Mouse (Mus musculus): ENCODE measurements at regions not wholly inside any gene's neighbourhood (a gene's known extent, or its start where the extent isn't known, plus 50 kb on each side); places are given as distances from the start of the nearest gene placed in this dataset.

DNA sequence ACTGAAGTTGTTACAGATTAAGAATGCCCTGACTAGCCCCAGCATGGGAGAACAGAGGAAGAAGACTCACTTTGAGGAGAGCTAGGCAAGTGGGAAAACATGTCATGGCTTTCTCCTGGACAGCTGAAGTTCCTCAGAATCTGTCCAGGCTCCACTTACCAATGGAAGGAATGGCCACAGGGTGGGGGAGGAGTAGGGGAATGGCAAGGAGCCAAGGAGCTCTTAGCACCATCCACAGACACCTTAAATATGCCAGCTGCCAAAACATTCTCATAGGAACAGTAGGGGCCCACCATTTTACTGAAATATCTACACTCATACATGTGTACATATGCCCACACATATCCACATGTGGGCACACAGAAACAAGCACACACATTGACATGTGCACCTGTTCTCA lies 134.9 kb upstream of the Nrp1 start:
- no peak for DNase-seq (ENCODE audit: low spot score in 2 of 2)

DNA sequence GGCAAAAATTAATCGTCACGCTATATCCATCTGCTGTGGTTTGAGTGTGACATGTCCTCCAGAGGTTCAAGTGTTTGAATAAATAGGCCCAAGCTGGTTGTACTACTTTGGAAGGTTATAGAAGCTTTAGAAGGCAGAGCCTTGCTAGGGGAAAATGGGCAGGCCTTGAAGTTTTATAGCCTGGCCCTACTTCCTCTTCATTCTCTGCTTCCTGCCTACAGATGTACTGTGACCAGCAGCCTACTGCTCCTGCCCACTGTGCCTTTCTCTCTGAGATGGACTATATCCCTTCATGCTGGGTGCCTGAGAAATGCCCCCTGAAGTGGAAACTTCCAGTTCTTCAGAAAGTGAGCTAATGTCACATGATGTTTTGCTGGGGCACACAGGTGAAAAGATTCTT lies 133.3 kb upstream of the Nrp1 start:
- DNase-seq (ENCODE audit: low spot score in 2 of 2): no peak

DNA sequence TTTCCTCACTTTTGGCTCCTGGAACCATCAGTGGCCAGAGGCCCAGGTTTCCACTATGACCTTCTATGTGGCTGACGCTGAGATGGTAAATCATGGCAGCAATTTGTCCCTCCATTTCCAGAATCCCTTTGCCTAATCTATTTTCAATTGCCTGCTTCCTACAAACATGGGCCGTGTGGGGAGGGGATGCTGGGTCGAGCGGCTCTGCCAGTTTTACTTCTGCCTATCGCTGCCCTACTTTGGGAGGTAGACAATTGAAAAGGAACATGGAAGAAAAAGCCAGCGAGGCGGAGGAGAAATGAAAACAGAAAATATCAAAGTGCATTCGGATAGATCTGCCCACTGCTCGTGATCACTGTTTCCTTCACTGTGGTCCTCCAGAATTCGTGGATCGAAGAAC lies 123.3 kb upstream of the Nrp1 start:
- no peak for DNase-seq (ENCODE audit: low spot score in 2 of 2)

DNA sequence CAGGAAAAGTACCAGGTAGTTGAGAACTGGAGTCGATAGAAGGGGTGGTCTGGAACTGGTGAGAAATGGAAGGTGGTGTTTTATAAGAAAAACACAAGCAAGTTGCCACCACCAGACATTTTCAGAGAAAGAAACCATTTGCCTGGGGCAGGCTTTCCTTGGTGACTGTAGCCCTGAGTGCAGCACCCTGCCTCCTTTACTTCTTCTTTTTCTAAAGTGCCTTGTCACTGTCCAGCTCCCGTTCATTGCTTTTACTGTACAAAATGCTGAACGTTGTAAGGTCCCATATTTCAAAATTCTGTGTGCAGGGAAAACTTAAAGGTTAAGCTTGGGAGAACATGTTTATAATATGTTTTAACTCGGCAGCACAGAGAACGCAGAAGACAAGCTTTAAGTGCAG lies 122.9 kb upstream of the Nrp1 start:
- DNase-seq (ENCODE audit: low spot score in 2 of 2): no peak

DNA sequence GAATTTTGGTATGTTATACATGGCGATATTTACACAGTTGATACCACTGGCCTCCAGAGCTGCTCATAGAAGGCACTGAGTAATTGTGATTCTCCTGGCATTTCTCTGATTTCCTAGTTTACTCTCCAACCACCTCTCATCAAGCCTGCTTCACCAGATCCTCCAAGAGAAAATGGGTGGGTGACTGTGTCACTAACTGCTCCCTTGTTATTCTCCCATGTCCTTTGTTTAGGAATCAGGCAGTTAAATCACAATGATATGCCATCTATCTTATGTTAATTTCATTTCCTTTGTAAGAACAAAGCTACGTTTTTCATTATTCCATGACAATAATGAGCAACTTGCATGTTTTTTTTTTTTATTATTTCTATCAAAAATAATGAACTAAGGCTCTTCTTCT lies 122.3 kb upstream of the Nrp1 start:
- DNase-seq (ENCODE audit: low spot score in 2 of 2): no peak

DNA sequence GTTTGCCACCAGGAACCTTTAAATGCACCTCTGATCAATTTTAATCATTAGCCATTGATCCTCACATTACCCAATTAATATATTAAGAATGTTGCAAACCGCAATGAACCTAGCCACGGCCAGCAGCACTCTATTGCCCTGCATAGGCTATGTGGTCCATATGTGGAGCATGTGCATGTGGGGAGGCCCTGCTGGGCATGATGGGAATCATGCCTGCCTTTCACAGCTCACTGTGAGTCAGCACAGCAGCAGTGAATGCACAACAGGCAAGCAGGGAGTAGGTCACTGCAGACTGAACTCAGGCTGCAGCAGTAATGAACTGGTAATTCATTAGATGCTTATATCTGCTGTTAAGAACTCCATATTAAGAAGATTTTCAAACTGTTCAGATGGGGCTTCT lies 119.5 kb upstream of the Nrp1 start:
- no peak for DNase-seq (ENCODE audit: low spot score in 2 of 2)

DNA sequence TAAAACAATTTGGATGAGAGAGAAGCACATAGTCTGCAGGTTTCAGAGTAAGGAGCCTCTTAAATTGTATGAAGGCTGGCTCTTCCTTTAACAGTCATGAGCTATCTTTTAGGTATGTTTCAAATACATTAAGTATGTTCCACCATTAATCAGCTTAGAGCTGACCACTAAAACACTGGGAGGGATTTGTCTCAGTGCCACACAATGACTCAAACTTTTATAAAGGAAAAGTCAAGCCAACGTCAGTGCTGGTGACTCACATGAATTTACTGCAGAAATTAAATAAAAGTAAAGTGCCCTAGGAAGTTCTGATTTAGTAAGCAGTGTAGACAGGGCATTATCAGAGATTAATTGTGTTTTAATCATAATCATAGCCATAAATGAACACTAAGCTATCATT lies 118.6 kb upstream of the Nrp1 start:
- DNase-seq (ENCODE audit: low spot score in 2 of 2): no peak

DNA sequence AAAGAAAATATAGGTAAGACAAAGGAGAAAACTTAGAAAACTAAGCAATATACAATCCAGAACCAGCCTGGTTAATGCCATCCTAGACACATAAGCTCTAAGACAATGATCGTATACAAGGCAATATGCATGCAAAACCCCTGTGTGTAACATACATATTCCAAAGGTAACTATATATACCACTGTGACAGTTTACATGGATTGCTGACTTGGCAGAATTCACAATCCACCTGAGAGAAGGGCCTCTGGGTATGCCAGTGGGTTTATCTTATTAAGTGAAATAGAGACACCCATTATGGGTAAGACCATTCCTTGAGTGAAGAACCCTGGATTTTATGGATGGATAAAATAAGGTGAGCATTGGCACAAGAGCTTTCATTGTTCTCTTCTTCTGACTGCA lies 117.2 kb upstream of the Nrp1 start:
- DNase-seq (ENCODE audit: low spot score in 2 of 2): no peak

DNA sequence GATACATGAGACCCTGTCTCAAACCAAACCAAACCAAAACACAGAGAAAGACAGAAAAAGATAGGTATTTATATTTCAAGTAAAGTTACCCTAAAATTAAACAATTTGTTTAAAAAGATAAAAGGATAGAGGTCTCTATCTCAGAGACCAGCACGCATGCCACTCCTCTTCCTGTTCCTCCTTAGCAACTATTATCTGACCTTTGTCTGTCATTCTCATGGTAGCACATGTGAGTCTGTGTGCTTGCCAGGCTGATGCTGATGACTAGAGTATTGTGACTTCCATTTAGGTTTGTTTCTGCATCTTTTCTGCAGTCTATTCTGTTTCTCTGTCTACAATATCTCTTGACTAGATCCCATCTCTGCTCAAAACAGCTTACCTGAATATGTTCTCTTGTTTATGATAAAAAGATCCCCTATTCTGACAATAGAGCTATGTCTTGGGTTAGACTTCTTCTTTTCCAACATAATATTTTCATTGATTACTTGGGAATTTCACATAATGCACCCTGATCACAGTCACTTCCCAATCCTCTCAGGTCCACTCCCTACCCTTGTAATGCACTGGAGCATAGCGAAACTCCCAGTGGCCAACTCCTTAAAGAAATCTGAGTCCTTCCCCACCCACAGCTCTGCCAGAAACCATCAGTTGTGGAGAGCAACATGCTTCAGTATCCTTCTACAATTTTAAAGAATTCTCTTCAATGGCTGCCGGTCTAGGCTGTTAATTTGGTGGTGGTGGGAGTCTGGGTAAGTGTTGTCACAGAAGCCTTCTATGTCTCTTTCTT lies 115.7 kb upstream of the Nrp1 start:
- no peak for DNase-seq (ENCODE audit: low spot score in 2 of 2)

DNA sequence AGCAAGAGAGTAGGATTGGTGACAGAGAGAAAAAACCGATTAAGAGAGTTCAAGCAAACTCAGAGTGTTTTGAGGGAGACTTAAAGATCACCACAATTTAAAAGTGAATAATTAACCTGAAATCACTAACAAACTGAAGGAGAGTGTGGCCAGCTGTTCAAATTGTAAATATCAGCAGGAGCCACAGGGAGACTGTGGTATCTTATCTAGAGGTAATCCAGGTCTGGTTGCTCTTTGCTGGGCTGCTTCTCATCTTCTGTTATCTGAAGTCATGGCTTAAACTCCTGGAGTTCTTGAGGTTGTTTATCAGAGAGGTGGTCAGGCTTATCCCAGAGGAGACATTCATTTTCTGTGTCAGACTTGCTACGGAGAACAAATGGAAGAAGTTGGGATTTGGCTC lies 106.7 kb upstream of the Nrp1 start:
- no peak for DNase-seq (ENCODE audit: low spot score in 2 of 2)

DNA sequence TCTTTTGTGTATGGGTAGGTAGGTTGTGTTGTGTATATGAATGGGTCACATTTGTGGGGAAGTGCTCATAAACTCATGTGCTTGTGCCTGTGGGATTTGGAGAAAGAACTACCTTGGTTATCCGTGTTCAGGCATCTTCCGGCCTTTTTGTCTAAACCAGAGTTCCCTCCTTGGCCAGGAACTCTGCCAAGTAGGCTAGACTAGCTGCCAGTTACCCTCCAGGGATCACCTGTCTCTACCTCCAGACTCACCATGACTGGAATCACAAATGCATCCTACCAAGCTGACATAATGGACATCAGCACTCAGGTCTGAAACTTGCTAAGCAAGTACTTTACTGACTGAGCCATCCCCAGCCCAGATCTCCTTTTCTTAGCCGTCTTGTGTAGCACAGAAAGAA lies 97.6 kb upstream of the Nrp1 start:
- no peak for DNase-seq (ENCODE audit: low spot score in 2 of 2)

DNA sequence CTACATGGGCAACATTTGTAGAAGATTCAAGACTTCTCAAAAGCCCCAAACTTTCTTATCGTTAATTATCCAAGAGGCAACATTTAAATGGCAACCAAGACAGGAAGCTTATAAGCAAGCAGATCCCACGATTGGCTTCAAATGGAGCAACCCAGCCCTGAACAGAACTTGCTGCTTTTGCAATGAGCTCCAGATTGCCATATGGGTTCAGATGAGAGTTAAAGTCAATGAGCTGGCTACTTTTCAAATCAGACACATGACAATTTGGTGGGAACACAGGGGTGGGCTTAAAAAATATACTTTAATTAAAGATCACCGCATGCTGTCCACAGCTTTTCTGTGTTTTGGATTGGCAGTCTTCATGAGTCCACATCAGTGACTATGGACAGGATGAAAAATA lies 97.0 kb upstream of the Nrp1 start:
- no peak for DNase-seq (ENCODE audit: low spot score in 2 of 2)

DNA sequence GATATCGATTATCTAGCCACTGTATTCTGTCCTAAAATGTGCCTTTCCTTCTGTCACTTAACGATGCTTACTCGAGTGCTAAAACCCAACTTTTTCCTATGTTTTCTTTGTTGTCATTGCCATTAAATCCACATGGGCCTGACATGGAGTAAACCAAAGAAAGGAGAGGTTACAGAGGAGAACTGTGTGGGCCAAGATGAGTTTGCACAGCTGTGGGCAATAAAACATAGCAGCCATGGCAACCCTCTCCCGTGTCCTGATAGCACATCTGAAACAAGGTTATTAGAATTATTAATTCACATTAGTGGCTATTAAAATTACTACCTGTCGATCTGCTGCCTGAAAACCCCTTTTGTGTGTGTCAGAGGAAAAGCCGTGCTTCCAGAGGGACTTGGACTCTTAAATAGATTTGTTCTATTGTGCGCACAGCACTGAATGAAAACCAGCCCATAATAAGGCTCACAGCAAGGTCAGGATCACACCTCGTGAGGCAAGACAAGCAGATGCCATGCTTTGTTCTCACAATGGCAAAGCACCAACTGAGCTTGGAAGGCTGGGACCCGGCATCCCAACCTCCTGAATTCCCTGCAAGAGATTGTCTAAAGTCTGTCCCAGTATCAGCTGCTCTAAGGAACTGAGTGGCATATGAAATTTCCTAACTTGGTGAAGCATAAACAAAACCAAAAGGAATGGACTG lies 95.0 kb upstream of the Nrp1 start:
- no peak for DNase-seq (ENCODE audit: low spot score in 2 of 2)

DNA sequence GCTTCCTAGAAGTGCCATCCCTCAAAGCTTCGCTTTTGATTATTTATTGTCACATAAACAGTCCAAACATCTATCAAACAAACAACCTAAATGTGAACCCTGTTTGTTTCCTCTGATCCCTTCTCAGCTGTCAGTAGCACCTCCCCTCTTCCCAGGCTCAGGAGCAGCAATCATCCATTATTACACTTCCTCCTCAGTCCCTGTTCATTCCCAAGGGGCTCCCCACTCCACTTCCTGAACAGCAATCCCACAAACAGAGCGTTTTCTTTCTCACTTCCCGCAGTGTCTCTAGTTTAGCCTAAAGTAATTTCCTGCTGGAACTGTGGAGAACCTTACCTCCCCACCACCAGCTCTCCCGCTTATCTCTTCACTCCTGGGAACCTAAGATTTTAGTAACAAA lies 91.1 kb upstream of the Nrp1 start:
- no peak for DNase-seq (ENCODE audit: low spot score in 2 of 2)

DNA sequence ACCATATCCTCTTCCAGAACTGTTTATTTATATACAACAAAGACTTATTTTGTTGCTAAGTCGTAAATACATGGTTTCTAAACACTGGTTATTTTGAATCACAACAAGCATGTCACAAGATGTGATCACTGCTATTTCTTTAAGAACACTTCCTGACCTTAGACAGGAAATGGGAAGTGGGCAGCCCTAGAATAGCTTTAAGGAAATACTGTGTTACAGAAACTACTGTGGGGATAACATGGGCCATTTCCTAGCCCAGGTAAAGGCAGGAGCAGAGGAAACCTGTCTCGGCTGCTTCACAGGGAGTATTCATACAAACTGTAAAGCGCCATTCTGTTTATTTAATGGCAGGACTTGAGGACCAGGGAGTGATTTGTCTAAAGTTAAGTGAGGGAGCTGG lies 90.4 kb upstream of the Nrp1 start:
- DNase-seq (ENCODE audit: low spot score in 2 of 2): no peak

DNA sequence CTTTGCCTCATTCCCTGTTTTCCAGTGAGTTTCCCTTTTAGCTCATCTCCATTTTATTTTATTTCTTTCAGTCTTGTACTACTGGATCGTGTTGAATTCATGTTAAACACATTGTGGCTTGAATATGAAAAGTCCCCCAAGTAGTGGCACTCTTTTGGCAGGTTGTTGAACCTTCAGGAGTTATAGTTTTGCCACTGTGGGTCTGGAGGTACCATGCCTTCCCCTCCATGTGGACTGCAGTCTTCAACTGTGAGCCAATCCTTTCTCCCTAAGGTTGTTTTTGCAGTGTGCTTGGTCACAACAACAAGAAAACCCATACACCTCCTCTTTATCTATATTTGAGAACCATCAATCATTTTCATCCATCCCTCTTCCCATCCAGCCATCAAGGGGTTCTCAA lies 88.9 kb upstream of the Nrp1 start:
- no peak for DNase-seq (ENCODE audit: low spot score in 2 of 2)

DNA sequence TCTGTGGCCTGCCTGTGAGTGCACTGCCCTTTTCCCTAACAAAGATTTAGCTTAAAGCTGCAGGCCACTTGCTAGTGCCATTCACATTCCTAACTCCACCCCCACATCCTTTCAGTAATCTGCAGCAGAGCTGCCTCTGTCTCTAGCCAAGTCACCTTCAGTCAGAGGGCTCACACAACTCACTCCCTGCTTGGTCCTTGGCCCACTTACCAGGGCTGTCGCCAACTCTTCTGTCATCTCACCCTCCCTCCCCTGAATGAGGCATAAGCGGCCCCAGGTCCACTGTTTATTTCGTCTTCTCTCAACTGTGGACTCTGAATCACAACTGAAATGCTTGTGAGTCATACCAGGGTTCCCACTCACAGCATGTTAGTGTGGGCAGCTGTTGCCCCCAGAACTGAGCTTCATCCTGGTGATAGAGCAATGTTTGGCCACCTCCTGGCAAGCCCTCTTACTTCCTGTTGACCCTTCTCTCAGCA lies 85.5 kb upstream of the Nrp1 start:
- peak; percentile 43 to 51 for DNase-seq (ENCODE audit: low spot score in 2 of 2)

DNA sequence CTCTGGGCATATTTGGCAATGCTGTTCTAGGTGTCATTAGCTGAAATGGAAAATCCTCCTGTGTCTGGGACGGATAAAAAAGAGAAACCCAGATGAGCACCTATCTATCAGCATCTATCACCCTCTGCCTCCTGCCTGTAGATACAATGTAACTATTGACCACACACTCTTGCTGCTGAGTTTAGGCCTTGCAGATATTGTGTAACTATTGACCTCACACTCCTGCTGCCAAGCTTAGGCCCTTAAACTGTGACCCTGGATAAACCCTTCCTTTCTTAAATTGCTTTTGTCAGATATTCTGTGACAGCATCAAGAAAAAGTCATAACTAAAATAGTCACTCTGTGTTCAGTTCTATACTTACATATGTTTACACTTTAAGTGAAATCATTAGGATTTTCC lies 81.9 kb upstream of the Nrp1 start:
- no peak for DNase-seq (ENCODE audit: low spot score in 2 of 2)

DNA sequence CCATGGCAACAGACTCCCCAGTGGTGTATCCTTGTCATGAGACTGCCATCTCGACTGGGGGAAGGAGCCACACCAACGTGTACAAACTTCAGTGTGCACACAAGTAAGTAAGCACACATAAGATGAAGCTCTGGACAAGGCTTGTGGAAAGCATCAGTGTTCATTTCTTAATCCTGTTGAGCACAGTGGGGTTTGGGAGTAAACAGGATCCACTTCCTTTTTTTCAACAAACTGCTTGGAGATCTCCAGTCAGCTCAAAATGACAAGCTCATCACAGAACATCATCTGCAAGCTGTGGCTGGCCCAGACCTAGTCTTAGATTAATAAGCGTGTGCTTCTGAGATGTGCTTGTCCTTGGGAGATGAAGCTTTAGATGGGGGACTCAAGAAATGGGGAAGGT lies 75.6 kb upstream of the Nrp1 start:
- no peak for DNase-seq (ENCODE audit: low spot score in 2 of 2)

DNA sequence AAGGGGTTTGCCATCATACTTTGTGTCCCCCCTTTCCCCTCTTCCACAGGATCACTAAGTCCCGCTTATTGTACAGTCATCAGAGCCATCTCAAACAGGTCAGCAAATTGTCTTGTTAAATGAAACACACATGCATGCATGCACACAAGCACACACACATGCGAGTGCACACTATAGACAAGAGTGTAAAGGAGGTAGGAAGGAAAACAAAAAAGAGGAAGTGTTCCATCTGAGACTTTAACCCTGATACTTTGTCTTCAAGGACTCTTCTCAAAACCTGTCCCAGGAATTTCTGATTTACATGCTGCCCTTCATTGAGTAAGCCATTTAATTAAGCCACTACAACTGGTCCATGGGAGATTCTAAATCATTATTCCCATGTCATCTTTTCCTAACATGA lies 75.0 kb upstream of the Nrp1 start:
- DNase-seq (ENCODE audit: low spot score in 2 of 2): no peak

DNA sequence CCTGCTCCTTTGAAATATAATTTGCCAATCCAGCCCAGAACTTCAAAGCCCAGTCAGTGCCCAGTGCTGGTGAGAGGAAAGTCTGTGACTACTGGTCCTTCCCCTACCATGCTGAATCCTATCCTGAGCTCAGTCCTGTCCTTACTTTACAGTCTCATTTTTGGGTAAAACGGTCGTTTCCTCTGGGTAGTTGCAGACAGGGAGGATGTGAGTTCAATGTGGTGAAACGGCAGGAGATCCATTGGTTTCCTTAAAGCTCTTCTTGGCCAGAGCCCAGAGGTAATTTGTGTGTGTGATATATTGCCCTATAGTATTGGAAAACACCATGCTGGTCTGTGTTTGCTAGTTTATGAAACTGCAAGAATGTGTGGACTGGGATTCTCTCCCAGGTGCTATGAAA lies 73.6 kb upstream of the Nrp1 start:
- DNase-seq (ENCODE audit: low spot score in 2 of 2): no peak

DNA sequence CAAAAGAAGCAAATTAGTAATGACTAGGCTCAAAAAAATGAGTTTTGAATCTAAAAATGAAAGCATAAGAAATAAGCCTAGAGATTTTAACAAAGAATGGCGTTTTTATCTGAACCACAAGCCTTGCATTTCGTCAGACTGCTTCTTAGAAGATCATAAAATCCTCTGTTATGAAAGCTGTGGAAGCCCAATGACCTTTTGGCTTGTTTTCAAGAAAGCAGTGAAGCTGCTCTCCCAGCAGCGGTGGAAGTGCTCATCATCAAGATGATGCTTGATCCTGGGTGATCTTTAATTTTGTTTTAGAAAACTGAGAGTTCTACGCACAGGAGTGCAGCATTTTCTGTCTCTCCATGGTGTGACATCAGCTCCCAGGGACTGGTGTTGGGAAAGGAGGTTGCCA lies 68.3 kb upstream of the Nrp1 start:
- no peak for DNase-seq (ENCODE audit: low spot score in 2 of 2)

DNA sequence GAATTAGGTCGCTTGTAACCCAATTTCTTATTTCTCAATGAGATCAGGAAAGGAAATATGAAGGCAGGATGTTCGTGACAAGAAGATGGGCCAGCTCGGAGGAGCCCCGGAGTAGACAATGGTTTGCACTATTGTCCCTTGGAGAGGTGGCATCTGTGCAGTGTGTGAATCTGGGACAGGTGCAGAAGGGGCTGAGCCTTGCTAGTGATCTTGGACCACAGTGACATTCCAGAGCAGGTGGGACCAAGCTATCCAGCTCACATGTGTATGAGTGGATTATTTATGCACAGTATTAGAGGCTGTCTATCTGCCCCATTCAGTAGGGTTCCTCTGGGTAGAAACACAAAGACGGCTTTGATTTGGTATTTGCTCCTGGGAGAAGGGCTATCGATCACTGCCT lies 66.0 kb upstream of the Nrp1 start:
- DNase-seq (ENCODE audit: low spot score in 2 of 2): no peak
